Mouse (Mus musculus): ENCODE measurements around the gene Sec14l2. TPM values are rescaled to one million over a fixed set of nuclear protein-coding genes. Genes with fewer than 3 reads are reported as not detected.
"Not testable (repeated sequence)": the region's sequence is repeated elsewhere in the genome, so short reads cannot be mapped to it uniquely, and the experiment has no call there.

Gene Sec14l2
- polyA plus RNA-seq, 1 experiment from 2014 or later, result 1.8 TPM

GRCm38 (mm10) chr11:4122226-4122625, 989 bp downstream of the Sec14l2 start:
- H3K9ac ChIP-seq, result no peak overlapping the region
- no peak for ATAC-seq (ENCODE audit: low FRiP score)
- H3K9me3 ChIP-seq (replicated peaks), result peaks cover 5% of the 10 kb centered on the region; the same call in 1 of the 2 replicates
- peaks cover 25% of the 10 kb centered on the region for H3K27me3 ChIP-seq
- no peak overlapping the region for H3K27ac ChIP-seq
- H3K4me2 ChIP-seq (replicated peaks), result no peak overlapping the region
- 80% methylated on average over 5 of the region's 5 CpGs for WGBS
- peaks cover 15% of the 10 kb centered on the region; the same call in 1 of the 2 replicates for H3K4me1 ChIP-seq
- H3K36me3 ChIP-seq, result no peaks in the 10 kb centered on the region
- no peak overlapping the region for H3K4me3 ChIP-seq

GRCm38 (mm10) chr11:4121691-4122090, 1.5 kb downstream of the Sec14l2 start:
- peaks cover under 1% of the 10 kb centered on the region; the same call in 1 of the 2 replicates for H3K9me3 ChIP-seq (replicated peaks)
- 76% methylated on average over 3 of the region's 3 CpGs for WGBS

DNA sequence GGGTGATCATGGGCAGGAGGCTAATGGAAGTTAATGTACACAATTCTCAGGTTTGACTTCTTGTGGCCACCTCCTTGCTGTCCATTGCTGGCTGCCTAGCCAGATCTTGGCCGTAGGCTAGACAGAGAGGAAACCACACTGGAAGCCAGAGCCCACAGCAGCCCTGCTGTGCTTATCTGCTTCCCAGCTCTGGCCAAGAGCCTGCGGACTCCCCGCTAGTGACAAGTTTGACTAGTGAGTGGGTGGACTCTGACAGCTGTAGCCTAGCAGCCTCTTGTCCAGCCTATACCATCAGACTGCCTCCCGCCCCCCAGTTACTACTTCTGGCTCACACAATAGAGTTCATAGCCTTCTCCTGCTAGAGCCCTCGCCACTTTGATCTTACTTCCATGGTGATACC, 3.6 kb downstream of the Sec14l2 start:
- no peaks in the 10 kb centered on the region for H3K36me3 ChIP-seq
- no peak overlapping the region for H3K4me3 ChIP-seq
- WGBS, result 73% methylated on average over 5 of the region's 5 CpGs
- peaks cover 30% of the 10 kb centered on the region for H3K27me3 ChIP-seq
- H3K9me3 ChIP-seq (replicated peaks), result no peaks in the 10 kb centered on the region
- H3K27ac ChIP-seq, result no peak overlapping the region
- ATAC-seq (ENCODE audit: low FRiP score), result no peak
- H3K4me1 ChIP-seq, result peaks cover 15% of the 10 kb centered on the region; the same call in 1 of the 2 replicates
- H3K9ac ChIP-seq, result no peak overlapping the region
- H3K4me2 ChIP-seq (replicated peaks), result no peak overlapping the region

More at GRCm38 (mm10) chr11:4121691-4122090, 1.5 kb downstream of the Sec14l2 start:
- Histone ChIP-seq H3K9ac (no peak overlapping the region), H3K4me1 (peaks cover 15% of the 10 kb centered on the region; the same call in 1 of the 2 replicates), H3K4me3 (no peak overlapping the region), H3K36me3 (no peaks in the 10 kb centered on the region), H3K4me2 (replicated peaks) (no peak overlapping the region), H3K27ac (no peak overlapping the region), H3K27me3 (peaks cover 30% of the 10 kb centered on the region)
- ATAC-seq (ENCODE audit: low FRiP score), result no peak

- Histone ChIP-seq H3K9me3 (replicated peaks) (no peaks in the 10 kb centered on the region), H3K36me3 (no peaks in the 10 kb centered on the region), H3K27me3 (peaks cover 30% of the 10 kb centered on the region), H3K4me1 (peaks cover 15% of the 10 kb centered on the region; the same call in 1 of the 2 replicates), H3K4me2 (replicated peaks) (peak overlapping the region; percentile 96), H3K9ac (peak overlapping the region; percentile 81), H3K27ac (no peak overlapping the region), H3K4me3 (peak overlapping the region; percentile 60)
- 1% methylated on average over 41 of the region's 41 CpGs for WGBS
- peak; percentile 59 for ATAC-seq (ENCODE audit: low FRiP score)
Observed at GRCm38 (mm10) chr11:4118081-4118921, 4.9 kb downstream of the Sec14l2 start.

DNA sequence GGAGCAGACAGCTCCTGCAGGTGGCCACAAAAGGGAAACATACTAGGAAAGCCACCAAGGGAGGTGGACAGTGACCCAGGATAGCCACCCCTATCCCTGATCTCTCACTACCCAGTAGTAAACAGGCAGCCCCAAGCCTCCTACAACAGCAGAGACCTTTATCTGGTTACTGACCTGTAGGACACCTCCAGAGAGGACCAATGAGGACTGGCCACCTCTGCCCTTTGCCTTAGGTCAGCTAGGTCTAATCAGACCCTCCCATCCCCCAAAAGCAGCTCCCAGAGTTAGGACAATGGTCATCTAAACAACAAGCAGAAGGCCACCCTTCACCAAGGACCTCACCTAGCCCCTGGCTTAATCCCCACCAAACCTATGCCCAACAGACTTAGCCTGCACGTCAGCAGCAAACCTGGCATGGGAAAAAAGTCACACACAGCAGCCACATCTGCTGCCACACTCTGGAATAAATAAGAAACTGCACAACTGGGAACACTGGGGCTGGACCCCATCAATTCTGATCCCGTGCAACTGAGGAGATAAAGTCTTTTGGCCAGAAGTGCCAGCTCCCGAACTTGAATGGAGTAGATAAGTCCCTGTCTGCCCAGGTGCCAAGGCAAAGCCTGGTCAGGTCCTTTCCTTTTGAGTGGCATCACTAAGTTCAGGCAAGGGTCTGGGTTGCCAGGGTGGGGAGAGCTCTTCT, 5.7 kb downstream of the Sec14l2 start:
- Histone ChIP-seq H3K4me3 (peak overlapping the region; percentile 60), H3K36me3 (no peaks in the 10 kb centered on the region), H3K4me2 (replicated peaks) (peak overlapping the region; percentile 96), H3K27ac (no peak overlapping the region), H3K9ac (peak overlapping the region; percentile 81), H3K9me3 (replicated peaks) (no peaks in the 10 kb centered on the region), H3K4me1 (peaks cover 15% of the 10 kb centered on the region; the same call in 1 of the 2 replicates), H3K27me3 (peaks cover 30% of the 10 kb centered on the region)
- WGBS, result 32% methylated on average over 3 of the region's 3 CpGs
- no peak for ATAC-seq (ENCODE audit: low FRiP score)

DNA sequence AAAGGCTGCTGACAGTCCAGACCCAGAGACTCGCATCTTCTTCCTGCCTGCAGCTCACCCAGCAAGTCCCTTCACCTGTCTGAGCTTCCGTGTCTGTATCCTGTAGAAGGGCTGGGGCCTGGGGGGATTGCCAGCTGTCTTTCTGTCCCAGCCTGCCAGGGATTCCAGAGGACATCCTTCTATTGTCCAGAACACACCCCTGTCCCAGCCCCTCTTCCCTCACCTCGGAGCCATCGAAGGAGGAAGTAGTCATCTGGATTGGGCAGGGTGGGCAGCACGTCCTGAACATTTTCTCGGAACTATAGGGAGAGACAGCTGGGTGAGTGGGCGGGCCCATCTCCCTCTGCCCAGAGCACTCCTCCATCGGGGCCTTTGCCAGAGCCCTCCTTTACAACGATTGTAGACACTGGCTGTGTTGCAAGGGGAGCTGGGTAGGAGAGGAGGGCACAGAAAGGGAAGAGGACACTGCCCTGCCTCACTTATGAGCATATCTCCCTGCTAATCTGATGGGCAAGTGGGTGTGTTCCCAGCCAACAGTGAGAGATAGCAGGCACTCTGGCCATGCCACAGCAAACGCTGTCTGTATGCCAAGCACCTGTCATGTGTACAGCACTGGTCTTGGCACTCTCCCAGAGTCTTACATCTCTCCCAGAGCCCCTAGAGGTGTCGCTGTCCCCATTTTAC, 6.6 kb downstream of the Sec14l2 start:
- H3K27ac ChIP-seq, result no peak overlapping the region
- H3K4me3 ChIP-seq, result no peak overlapping the region
- no peak for ATAC-seq (ENCODE audit: low FRiP score)
- no peak overlapping the region for H3K4me2 ChIP-seq (replicated peaks)
- no peaks in the 10 kb centered on the region for H3K9me3 ChIP-seq (replicated peaks)
- peaks cover 15% of the 10 kb centered on the region; the same call in 1 of the 2 replicates for H3K4me1 ChIP-seq
- H3K9ac ChIP-seq, result 0 out of 2 replicates have a peak overlapping the region, but pooled peaks have one; percentile 8
- peaks cover 30% of the 10 kb centered on the region for H3K27me3 ChIP-seq
- WGBS, result 60% methylated on average over 11 of the region's 11 CpGs
- no peaks in the 10 kb centered on the region for H3K36me3 ChIP-seq

DNA sequence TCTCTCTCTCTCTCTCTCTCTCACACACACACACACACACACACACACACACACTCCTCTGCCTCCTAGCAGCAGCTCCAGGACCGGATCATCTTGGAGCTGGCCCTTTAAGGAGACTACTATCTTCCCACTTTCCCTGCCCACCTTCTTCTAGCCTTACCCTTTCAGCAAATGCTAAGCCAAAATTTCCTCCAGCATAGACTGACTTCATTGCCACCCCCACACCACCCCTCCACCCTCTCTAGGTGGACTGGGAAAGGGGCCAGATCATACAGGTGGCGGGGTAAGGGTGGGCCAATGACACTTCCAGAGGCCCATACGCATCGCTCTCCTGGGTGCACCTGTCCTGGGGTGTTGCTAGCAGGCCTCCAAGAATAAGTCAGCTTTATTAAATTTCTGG, 7.8 kb downstream of the Sec14l2 start:
- H3K9ac ChIP-seq, result no peak overlapping the region

DNA sequence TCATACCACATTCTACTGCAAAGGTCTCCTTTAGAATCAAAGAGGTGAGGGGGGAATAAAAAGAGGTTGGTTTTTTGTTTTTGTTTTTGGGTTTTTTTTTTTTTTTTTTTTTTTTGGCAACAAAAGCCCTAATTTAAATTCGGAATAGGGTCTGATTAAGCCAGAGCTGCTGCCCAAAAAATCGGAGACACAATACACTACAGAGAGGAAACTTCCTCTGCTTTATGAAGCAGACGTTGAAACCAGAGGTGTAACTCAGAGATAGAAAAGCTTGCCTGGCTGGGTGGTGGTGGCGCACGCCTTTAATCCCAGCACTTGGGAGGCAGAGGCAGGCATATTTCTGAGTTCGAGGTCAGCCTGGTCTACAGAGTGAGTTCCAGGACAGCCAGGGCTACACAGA, 8.7 kb downstream of the Sec14l2 start:
- not testable (repeated sequence) for H3K36me3 ChIP-seq; ATAC-seq (ENCODE audit: low FRiP score); H3K9me3 ChIP-seq (replicated peaks); H3K4me2 ChIP-seq (replicated peaks); H3K4me3 ChIP-seq; H3K27ac ChIP-seq; H3K9ac ChIP-seq
- peaks cover 21% of the 10 kb centered on the region for H3K27me3 ChIP-seq
- 81% methylated on average over 6 of the region's 6 CpGs for WGBS
- H3K4me1 ChIP-seq, result peaks cover 15% of the 10 kb centered on the region; the same call in 1 of the 2 replicates

More for the DNA sequence above, 7.8 kb downstream of the Sec14l2 start:
- no peak overlapping the region for H3K4me2 ChIP-seq (replicated peaks)
- no peak overlapping the region for H3K4me3 ChIP-seq
- H3K27me3 ChIP-seq, result peaks cover 29% of the 10 kb centered on the region
- H3K36me3 ChIP-seq, result 0 out of 2 replicates have a peak, but pooled peaks cover 2% of the 10 kb centered on the region
- WGBS, result 89% methylated on average over 4 of the region's 4 CpGs
- ATAC-seq (ENCODE audit: low FRiP score), result no peak
- no peak overlapping the region for H3K27ac ChIP-seq
- no peaks in the 10 kb centered on the region for H3K9me3 ChIP-seq (replicated peaks)
- peaks cover 15% of the 10 kb centered on the region; the same call in 1 of the 2 replicates for H3K4me1 ChIP-seq

- peaks cover 17% of the 10 kb centered on the region for H3K27me3 ChIP-seq
- H3K36me3 ChIP-seq, result 0 out of 2 replicates have a peak, but pooled peaks cover 6% of the 10 kb centered on the region
- H3K4me2 ChIP-seq (replicated peaks), result no peak overlapping the region
- no peak overlapping the region for H3K27ac ChIP-seq
- H3K4me1 ChIP-seq, result peaks cover 15% of the 10 kb centered on the region; the same call in 1 of the 2 replicates
- H3K4me3 ChIP-seq, result no peak overlapping the region
- no peak overlapping the region for H3K9ac ChIP-seq
- WGBS, result 88% methylated on average over 6 of the region's 6 CpGs
- H3K9me3 ChIP-seq (replicated peaks), result no peaks in the 10 kb centered on the region
- no peak for ATAC-seq (ENCODE audit: low FRiP score)
Observed at GRCm38 (mm10) chr11:4113970-4114369, 9.2 kb downstream of the Sec14l2 start.

GRCm38 (mm10) chr11:4113496-4113895, 9.7 kb downstream of the Sec14l2 start:
- Histone ChIP-seq H3K27me3 (peaks cover 12% of the 10 kb centered on the region), H3K4me3 (no peak overlapping the region), H3K9me3 (replicated peaks) (no peaks in the 10 kb centered on the region), H3K36me3 (peaks cover 9% of the 10 kb centered on the region; the same call in 1 of the 2 replicates), H3K4me2 (replicated peaks) (no peak overlapping the region), H3K27ac (no peak overlapping the region), H3K4me1 (peaks cover 12% of the 10 kb centered on the region; the same call in 1 of the 2 replicates), H3K9ac (no peak overlapping the region)
- no peak for ATAC-seq (ENCODE audit: low FRiP score)
- 89% methylated on average over 4 of the region's 4 CpGs for WGBS

DNA sequence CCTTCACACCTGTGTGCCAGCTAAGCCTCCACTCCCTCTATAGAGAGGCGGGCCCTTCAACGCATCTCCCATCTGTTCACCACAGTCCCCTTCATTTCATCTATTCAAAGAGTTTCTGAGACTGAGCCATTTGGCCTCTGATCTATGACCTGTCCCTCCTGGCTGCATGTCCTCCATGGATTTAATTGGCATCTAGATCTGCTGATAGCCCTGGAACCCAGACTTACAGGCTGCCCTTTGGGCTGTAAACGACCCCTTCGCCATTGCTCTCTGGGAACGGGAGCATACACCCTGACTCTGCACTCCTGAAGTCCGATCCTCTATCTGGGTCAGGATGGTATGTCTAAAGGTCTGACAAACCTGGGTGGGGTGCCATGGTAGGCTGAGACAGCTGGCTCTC, 10.4 kb downstream of the Sec14l2 start:
- Histone ChIP-seq H3K36me3 (peaks cover 14% of the 10 kb centered on the region; the same call in 1 of the 2 replicates), H3K4me2 (replicated peaks) (no peak overlapping the region), H3K9ac (no peak overlapping the region), H3K27me3 (peaks cover 12% of the 10 kb centered on the region), H3K27ac (no peak overlapping the region), H3K4me1 (peaks cover 7% of the 10 kb centered on the region; the same call in 1 of the 2 replicates), H3K9me3 (replicated peaks) (no peaks in the 10 kb centered on the region), H3K4me3 (no peak overlapping the region)
- no peak for ATAC-seq (ENCODE audit: low FRiP score)
- 84% methylated on average over 6 of the region's 6 CpGs for WGBS

Measured in hindbrain, embryonic 12.5 days (tissue).